Mouse (Mus musculus) ES-E14 (cell line): ENCODE measurements around the gene Ankrd13d. TPM values are rescaled to one million over a fixed set of nuclear protein-coding genes. Genes with fewer than 3 reads are reported as not detected.

Experiments used
- DNase-seq: peaks from one replicate; pipeline ENCODE4 v3.0.0-alpha.2; 2013; ENCODE audit warnings: low read depth, low spot score
- H3K27ac ChIP-seq: 2 replicates; pipeline ENCODE4 v1.5.1; 2012; ENCODE audit warnings: low read depth, mild to moderate bottlenecking, low read length, moderate library complexity, mixed read lengths; ENCODE audit not compliant: poor library complexity, insufficient read depth, severe bottlenecking
- H3K36me3 ChIP-seq: 2 replicates; pipeline ENCODE4 v1.6.1; 2012; ENCODE audit warnings: mild to moderate bottlenecking, low read length, moderate library complexity, mixed read lengths; ENCODE audit not compliant: control insufficient read depth, poor library complexity, insufficient read depth, severe bottlenecking
- H3K4me1 ChIP-seq, 2 experiments: fragments of 150-350 bp in 1 of 2; sonication (generic) in 1 of 2; 2 replicates each; pipeline ENCODE4 v1.6.1; 2012; ENCODE audit warnings: low read length in 2 of 2, mild to moderate bottlenecking in 1 of 2, mixed read lengths in 1 of 2; ENCODE audit not compliant: control insufficient read depth in 2 of 2, insufficient read depth in 2 of 2, poor library complexity in 1 of 2
- H3K4me3 ChIP-seq, 2 experiments: fragments of 150-350 bp in 1 of 2; sonication (generic) in 1 of 2; 2 replicates each; pipeline ENCODE4 v1.5.1; 2012; ENCODE audit warnings: low read length in 2 of 2, low read depth in 1 of 2, mild to moderate bottlenecking in 1 of 2, mixed read lengths in 1 of 2; ENCODE audit not compliant: insufficient read depth in 1 of 2, poor library complexity in 1 of 2, severe bottlenecking in 1 of 2
- H3K9ac ChIP-seq: 2 replicates; pipeline ENCODE4 v1.6.1; 2012; ENCODE audit warnings: low read depth, mild to moderate bottlenecking, low read length, mixed read lengths; ENCODE audit not compliant: poor library complexity, insufficient read depth, severe bottlenecking
- H3K9me3 ChIP-seq: fragments of 150-350 bp; sonication (generic); 2 replicates; pipeline ENCODE4 v1.6.1; 2012; ENCODE audit warnings: low read depth, mild to moderate bottlenecking, low read length; ENCODE audit not compliant: control insufficient read depth, insufficient read depth
- CHD2 ChIP-seq: IDR thresholded peaks from 2 replicates; pipeline ENCODE4 v1.6.1; 2014; ENCODE audit warnings: mild to moderate bottlenecking, low read depth, low read length, inconsistent platforms
- HCFC1 ChIP-seq: IDR thresholded peaks from 2 replicates; pipeline ENCODE4 v1.6.1; 2012; ENCODE audit warnings: low read length, inconsistent platforms, borderline replicate concordance; ENCODE audit not compliant: insufficient read depth
- MAFK ChIP-seq: IDR thresholded peaks from 2 replicates; pipeline ENCODE4 v1.6.1; 2014; ENCODE audit warnings: mild to moderate bottlenecking, low read depth, low read length, inconsistent platforms; ENCODE audit not compliant: insufficient read depth
- ZC3H11A ChIP-seq: IDR thresholded peaks from 2 replicates; pipeline ENCODE4 v1.6.1; 2012; ENCODE audit warnings: low read depth, mild to moderate bottlenecking, inconsistent platforms, low read length, borderline replicate concordance
- ZNF384 ChIP-seq: IDR thresholded peaks from 2 replicates; pipeline ENCODE4 v1.6.1; 2012; ENCODE audit warnings: low read depth, low read length, inconsistent platforms
- in situ Hi-C, 2 experiments: fragments of 600-800 bp; cut with MboI; formaldehyde crosslinking; loops; one replicate each; pipeline ENCODE4 v1.15.1; 2025; ENCODE audit warnings: low sequenced_read_pairs in 2 of 2, inconsistent platforms in 1 of 2; ENCODE audit not compliant: unreplicated experiment in 2 of 2
- total RNA-seq: library from RNA; depleted of rRNA; stranded (reverse); fragments of 300-350 nt; gene quantifications from 2 replicates; pipeline ENCODE4 v1.2.3, GENCODE M21; 2012

Ankrd13d gene
- total RNA-seq, 1 experiment = 5.5 TPM

DNA sequence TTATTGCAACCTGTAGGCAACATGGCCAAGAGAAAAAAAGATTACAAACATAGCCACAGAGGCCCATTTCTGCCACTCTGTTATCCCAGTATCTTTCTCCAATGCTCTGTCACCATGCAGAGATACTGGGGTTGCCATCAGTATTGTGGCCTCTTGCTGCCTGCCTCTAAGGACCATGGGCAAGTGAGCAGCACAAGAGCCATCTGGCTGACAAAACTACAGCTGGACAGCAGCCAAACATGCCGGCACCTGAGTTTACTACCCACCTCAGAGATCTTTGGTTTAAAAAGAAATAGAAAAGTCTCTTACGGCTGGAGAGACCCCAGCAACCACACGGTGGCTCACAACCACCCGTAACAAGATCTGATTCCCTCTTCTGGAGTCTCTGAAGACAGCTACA lies 36.3 kb upstream of the Ankrd13d start:
- Histone ChIP-seq H3K36me3 (peaks cover 45% of the 10 kb centered on the region), H3K9ac (no peak overlapping the region)
- in situ Hi-C loops = no loop called here

GRCm38 (mm10) chr19:4317181-4317580 lies 34.2 kb upstream of the Ankrd13d start:
- no peak overlapping the region for H3K27ac ChIP-seq
- in situ Hi-C loops = no loop called here

More for the DNA sequence above, 36.3 kb upstream of the Ankrd13d start:
- TF ChIP-seq CHD2 (no peak), HCFC1 (no peak)
- no peak for DNase-seq
- Histone ChIP-seq H3K4me1 (no peaks in the 10 kb centered on the region), H3K27ac (no peak overlapping the region), H3K4me3 (no peak overlapping the region), H3K9me3 (no peaks in the 10 kb centered on the region)

DNA sequence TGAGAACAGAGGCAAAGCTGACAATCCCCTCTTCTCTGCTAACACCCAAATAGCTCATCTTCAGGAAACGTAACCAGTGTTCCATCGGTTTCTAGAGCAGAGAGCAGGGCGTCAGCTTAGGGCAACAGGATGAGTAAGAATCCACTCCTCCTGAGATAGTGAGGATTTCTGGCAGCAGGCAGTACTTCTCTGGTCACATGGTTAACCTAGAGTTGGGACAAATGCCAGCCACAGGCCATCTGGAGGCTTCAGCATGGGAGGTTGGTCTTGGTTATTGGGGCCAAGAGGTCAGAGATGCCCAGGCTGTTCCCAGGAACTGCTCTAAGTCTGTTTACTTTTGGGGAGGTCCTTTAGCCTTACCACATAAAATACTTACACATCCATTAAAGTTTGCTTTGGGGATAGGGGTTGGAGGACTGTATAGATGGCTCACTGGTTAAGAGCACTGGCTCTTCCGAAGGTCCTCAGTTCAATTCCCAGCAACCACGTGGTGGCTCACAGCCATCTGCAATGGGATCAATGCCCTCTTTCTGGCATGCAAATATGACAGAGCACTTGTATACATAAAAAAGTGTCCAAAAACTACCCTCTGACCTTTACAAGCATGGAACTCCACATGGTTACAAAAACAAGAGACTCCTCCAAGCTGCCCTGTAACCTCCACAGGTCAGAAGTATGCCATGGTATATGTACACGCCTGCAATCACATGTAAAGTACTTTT lies 32.4 kb upstream of the Ankrd13d start:
- Histone ChIP-seq H3K9me3 (no peaks in the 10 kb centered on the region), H3K9ac (no peak overlapping the region), H3K27ac (no peak overlapping the region), H3K36me3 (peaks cover 32% of the 10 kb centered on the region), H3K4me1 (no peaks in the 10 kb centered on the region), H3K4me3 (no peak overlapping the region)
- TF ChIP-seq CHD2 = no peak
- TF ChIP-seq ZNF384 = no peak
- TF ChIP-seq MAFK = no peak
- TF ChIP-seq HCFC1 = no peak
- no peak for TF ChIP-seq ZC3H11A
- DNase-seq = no peak
- in situ Hi-C loops = no loop called here

More at GRCm38 (mm10) chr19:4317181-4317580, 34.2 kb upstream of the Ankrd13d start:
- TF ChIP-seq ZNF384 = no peak
- TF ChIP-seq ZC3H11A = no peak
- TF ChIP-seq HCFC1 = no peak
- no peak for TF ChIP-seq CHD2
- no peak for TF ChIP-seq MAFK
- H3K36me3 ChIP-seq = peaks cover 37% of the 10 kb centered on the region
- no peaks in the 10 kb centered on the region for H3K4me1 ChIP-seq
- DNase-seq = no peak
- no peaks in the 10 kb centered on the region for H3K9me3 ChIP-seq
- H3K4me3 ChIP-seq = no peak overlapping the region
- no peak overlapping the region for H3K9ac ChIP-seq

DNA sequence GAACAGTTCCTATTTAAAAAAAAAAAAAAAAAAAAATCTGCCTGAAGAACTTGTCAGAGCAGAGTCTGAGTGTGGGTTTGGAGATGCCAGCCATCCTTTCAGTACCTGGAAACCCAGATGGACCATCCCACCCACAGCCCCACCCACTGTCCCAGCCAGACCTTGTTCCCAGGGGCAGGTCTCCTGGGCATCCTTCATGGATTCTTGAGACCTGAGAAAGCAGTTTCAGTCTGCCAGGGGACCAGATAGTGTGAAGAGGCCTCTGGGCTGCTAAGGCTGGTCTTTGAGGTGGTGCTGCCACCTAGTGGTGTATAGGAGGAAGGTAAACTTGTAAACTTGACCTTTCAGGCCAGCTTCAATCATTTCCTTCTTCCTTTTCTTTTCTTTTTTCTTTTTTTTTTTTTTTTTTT lies 26.8 kb upstream of the Ankrd13d start:
- Histone ChIP-seq H3K4me1 (no peaks in the 10 kb centered on the region), H3K27ac (no peak overlapping the region), H3K9ac (no peak overlapping the region), H3K9me3 (no peaks in the 10 kb centered on the region), H3K36me3 (no peaks in the 10 kb centered on the region), H3K4me3 (no peak overlapping the region)
- in situ Hi-C loops = no loop called here
- peak; percentile 63; the same call in 1 of the 2 replicates for TF ChIP-seq ZNF384
- peak; percentile 25; the same call in 1 of the 2 replicates for TF ChIP-seq ZC3H11A
- no peak for TF ChIP-seq HCFC1
- DNase-seq = no peak

- no peak for DNase-seq
- Histone ChIP-seq H3K4me1 (peaks cover 0 to 4% of the 10 kb centered on the region in 2 experiments; a peak in 2 of 4 replicates), H3K9me3 (no peaks in the 10 kb centered on the region), H3K27ac (no peak overlapping the region), H3K36me3 (no peaks in the 10 kb centered on the region), H3K9ac (no peak overlapping the region), H3K4me3 (no peak overlapping the region)
- TF ChIP-seq ZC3H11A = no peak
- in situ Hi-C loops = no loop called here
Measured at GRCm38 (mm10) chr19:4309302-4309701, 26.4 kb upstream of the Ankrd13d start.
